Mouse (Mus musculus): Measurements from ENCODE around the gene Mrps27.

GRCm38 (mm10) chr13:99323632-99324336 is 20.8 kb upstream of the Mrps27 start:
- TF ChIP-seq CTCF (IDR thresholded peaks at IDR 0.05; ENCODE audit: control insufficient read depth, insufficient read depth, low read length) (no peak), POLR2A (IDR thresholded peaks at IDR 0.05; ENCODE audit: borderline replicate concordance, control insufficient read depth, low read depth, low read length) (no peak)

Measured in bone marrow, adult 2 months (tissue).